Mouse (Mus musculus): ENCODE measurements at regions not wholly inside any gene's neighbourhood (a gene's known extent, or its start where the extent isn't known, plus 50 kb on each side); places are given as distances from the start of the nearest gene placed in this dataset.

DNA sequence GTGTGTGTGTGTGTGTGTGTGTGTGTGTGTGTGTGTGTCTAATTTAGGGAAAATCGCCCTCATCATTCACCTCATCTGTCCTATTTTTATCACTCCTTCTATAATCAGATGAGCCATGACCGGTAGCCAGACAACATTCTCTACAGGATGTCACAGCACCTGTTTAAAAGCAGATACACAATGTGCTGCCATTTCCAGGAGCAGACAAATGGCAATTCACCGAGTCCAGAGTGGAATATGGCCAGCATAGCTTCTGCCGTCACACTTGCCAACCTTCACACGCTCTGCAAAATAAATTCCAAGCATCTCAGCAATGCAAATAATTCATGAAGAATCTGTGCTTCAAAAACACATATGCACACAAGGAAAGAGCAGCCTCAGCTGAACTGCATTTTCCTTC, 88.5 kb upstream of the AI593442 start:
- no peaks in the 10 kb centered on the region for H3K27me3 ChIP-seq (replicated peaks; ENCODE audit: control insufficient read depth, insufficient read depth, low read length)
- no peaks in the 10 kb centered on the region for H3K36me3 ChIP-seq (ENCODE audit: control insufficient read depth, insufficient read depth, low read length)
- no peak overlapping the region for H3K27ac ChIP-seq (ENCODE audit: insufficient read depth, low read depth, low read length)
- WGBS: 69% methylated on average over 5 of the region's 5 CpGs
- no peak for DNase-seq
- no peak for TF ChIP-seq CTCF (conservative IDR thresholded peaks at IDR 0.05; ENCODE audit: insufficient read depth, insufficient read length, low read depth, low read length)
- TF ChIP-seq POLR2A (IDR thresholded peaks at IDR 0.05; ENCODE audit: low read depth, low read length): no peak
- no peak overlapping the region for H3K4me3 ChIP-seq (ENCODE audit: insufficient read depth, low read depth, low read length)
- H3K4me1 ChIP-seq (ENCODE audit: control insufficient read depth, insufficient read depth, low read length): no peaks in the 10 kb centered on the region

DNA sequence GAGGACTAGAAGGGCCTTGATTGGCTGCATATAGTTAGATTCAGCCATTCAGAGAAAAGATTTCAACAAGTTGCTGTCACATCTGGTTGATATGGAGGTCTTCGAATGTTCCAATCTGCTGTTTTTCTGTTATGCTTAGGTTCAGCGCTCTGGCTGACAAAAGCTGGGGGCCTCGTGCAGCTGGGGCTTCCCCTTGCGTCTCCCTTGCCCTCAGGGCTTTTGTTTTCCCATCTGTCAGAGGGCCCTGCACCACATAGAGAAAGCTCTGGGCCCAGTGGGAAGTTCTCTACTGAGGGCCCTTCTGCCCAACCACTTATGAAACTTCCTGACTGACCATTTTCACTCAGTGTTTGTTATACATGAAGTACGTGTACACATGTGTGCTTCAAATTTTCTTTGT, 86.2 kb upstream of the AI593442 start:
- TF ChIP-seq CTCF (conservative IDR thresholded peaks at IDR 0.05; ENCODE audit: insufficient read depth, insufficient read length, low read depth, low read length) (no peak), POLR2A (IDR thresholded peaks at IDR 0.05; ENCODE audit: low read depth, low read length) (no peak)
- Histone ChIP-seq H3K4me1 (ENCODE audit: control insufficient read depth, insufficient read depth, low read length) (no peaks in the 10 kb centered on the region), H3K27me3 (replicated peaks; ENCODE audit: control insufficient read depth, insufficient read depth, low read length) (no peaks in the 10 kb centered on the region), H3K36me3 (ENCODE audit: control insufficient read depth, insufficient read depth, low read length) (no peaks in the 10 kb centered on the region), H3K27ac (ENCODE audit: insufficient read depth, low read depth, low read length) (no peak overlapping the region), H3K4me3 (ENCODE audit: insufficient read depth, low read depth, low read length) (no peak overlapping the region)
- 73% methylated on average over 5 of the region's 5 CpGs for WGBS
- DNase-seq: no peak

DNA sequence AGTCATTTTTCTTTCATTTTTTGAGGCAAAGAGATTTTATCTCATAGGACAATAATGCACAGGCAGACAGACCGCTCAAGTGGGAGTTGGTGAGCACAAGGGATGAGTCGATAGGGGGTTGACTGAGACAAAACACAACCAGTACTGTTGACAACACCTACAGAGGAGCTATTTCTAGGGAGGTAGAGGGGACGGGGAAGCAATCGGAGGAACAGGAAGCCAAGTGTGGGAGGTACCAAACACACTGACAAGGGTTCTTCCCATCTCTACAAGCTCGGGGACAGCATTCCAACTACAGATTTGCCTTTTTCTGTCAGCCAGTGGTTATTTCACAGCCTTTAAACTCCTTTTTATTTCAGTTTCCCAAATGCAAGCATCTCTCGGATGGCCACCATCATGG, 83.3 kb upstream of the AI593442 start:
- H3K4me1 ChIP-seq (ENCODE audit: control insufficient read depth, insufficient read depth, low read length): no peaks in the 10 kb centered on the region
- 77% methylated on average over 6 of the region's 6 CpGs for WGBS
- H3K36me3 ChIP-seq (ENCODE audit: control insufficient read depth, insufficient read depth, low read length): no peaks in the 10 kb centered on the region

DNA sequence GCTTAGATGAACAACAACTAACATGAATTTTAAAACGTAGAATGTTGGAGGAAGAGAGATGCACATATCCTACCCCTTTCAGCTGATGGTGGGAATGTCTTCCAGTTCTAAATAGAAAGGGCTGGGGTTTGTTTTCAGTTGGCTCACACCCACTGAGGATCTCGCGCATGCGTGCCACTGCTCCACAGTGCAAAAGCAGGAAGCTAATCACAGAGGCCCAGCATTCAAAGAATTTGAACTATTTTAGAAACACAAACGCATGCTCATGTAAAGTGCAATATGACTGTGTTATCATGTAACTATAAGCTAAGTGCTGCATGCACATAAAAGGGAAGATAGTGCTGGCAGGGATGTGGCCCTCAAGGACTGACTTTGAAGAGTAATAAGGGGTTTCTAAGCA, 81.7 kb upstream of the AI593442 start:
- TF ChIP-seq CTCF (conservative IDR thresholded peaks at IDR 0.05; ENCODE audit: insufficient read depth, insufficient read length, low read depth, low read length): no peak
- no peak for TF ChIP-seq POLR2A (IDR thresholded peaks at IDR 0.05; ENCODE audit: low read depth, low read length)
- H3K36me3 ChIP-seq (ENCODE audit: control insufficient read depth, insufficient read depth, low read length): no peaks in the 10 kb centered on the region
- WGBS: 68% methylated on average over 5 of the region's 5 CpGs
- H3K27ac ChIP-seq (ENCODE audit: insufficient read depth, low read depth, low read length): no peak overlapping the region
- H3K4me3 ChIP-seq (ENCODE audit: insufficient read depth, low read depth, low read length): no peak overlapping the region
- DNase-seq: no peak
- H3K27me3 ChIP-seq (replicated peaks; ENCODE audit: control insufficient read depth, insufficient read depth, low read length): no peaks in the 10 kb centered on the region
- H3K4me1 ChIP-seq (ENCODE audit: control insufficient read depth, insufficient read depth, low read length): no peaks in the 10 kb centered on the region

More for the DNA sequence above, 83.3 kb upstream of the AI593442 start:
- no peak overlapping the region for H3K4me3 ChIP-seq (ENCODE audit: insufficient read depth, low read depth, low read length)
- no peak for TF ChIP-seq CTCF (conservative IDR thresholded peaks at IDR 0.05; ENCODE audit: insufficient read depth, insufficient read length, low read depth, low read length)
- no peak for TF ChIP-seq POLR2A (IDR thresholded peaks at IDR 0.05; ENCODE audit: low read depth, low read length)
- no peaks in the 10 kb centered on the region for H3K27me3 ChIP-seq (replicated peaks; ENCODE audit: control insufficient read depth, insufficient read depth, low read length)
- H3K27ac ChIP-seq (ENCODE audit: insufficient read depth, low read depth, low read length): no peak overlapping the region
- DNase-seq: no peak

GRCm38 (mm10) chr9:52748366-52748765, 68.8 kb upstream of the AI593442 start:
- Histone ChIP-seq H3K4me1 (ENCODE audit: control insufficient read depth, insufficient read depth, low read length) (no peaks in the 10 kb centered on the region), H3K27ac (ENCODE audit: insufficient read depth, low read depth, low read length) (no peak overlapping the region), H3K27me3 (replicated peaks; ENCODE audit: control insufficient read depth, insufficient read depth, low read length) (no peaks in the 10 kb centered on the region), H3K36me3 (ENCODE audit: control insufficient read depth, insufficient read depth, low read length) (no peaks in the 10 kb centered on the region), H3K4me3 (ENCODE audit: insufficient read depth, low read depth, low read length) (no peak overlapping the region)
- TF ChIP-seq CTCF (conservative IDR thresholded peaks at IDR 0.05; ENCODE audit: insufficient read depth, insufficient read length, low read depth, low read length): no peak
- no peak for TF ChIP-seq POLR2A (IDR thresholded peaks at IDR 0.05; ENCODE audit: low read depth, low read length)
- DNase-seq: no peak
- WGBS: 88% methylated on average over 3 of the region's 3 CpGs

DNA sequence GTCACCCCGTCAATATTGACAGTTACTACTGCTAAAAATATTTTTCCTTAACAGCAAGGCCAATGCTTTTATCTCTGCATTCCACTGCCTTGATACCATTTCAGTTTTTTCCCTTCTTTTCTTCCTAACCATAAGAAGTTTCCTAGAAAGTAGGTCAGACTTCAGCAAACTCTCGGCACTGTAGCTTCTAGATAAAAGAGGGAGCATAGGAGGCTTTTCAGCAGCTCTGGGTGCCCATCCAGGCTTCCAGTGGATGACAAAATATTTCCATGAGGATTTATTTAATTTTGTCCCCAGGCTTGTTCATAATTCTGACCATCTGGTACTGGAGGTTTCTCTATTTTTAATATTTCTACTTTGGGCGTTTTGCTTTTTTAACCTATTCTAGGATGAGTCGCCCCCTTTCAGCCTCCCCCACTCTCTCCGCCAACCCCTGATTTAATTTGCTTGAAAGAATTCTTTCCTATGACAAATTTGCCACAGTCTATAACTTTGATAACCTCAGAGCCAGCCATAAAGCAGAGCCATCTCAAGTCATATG, 59.0 kb upstream of the AI593442 start:
- no peak for DNase-seq
- no peak overlapping the region for H3K4me3 ChIP-seq (ENCODE audit: insufficient read depth, low read depth, low read length)
- no peaks in the 10 kb centered on the region for H3K36me3 ChIP-seq (ENCODE audit: control insufficient read depth, insufficient read depth, low read length)
- no peak for TF ChIP-seq POLR2A (IDR thresholded peaks at IDR 0.05; ENCODE audit: low read depth, low read length)
- TF ChIP-seq CTCF (conservative IDR thresholded peaks at IDR 0.05; ENCODE audit: insufficient read depth, insufficient read length, low read depth, low read length): no peak
- WGBS: 82% methylated on average over 5 of the region's 5 CpGs
- no peak overlapping the region for H3K27ac ChIP-seq (ENCODE audit: insufficient read depth, low read depth, low read length)
- H3K27me3 ChIP-seq (replicated peaks; ENCODE audit: control insufficient read depth, insufficient read depth, low read length): no peaks in the 10 kb centered on the region
- no peaks in the 10 kb centered on the region for H3K4me1 ChIP-seq (ENCODE audit: control insufficient read depth, insufficient read depth, low read length)
